Comparison of ENCODE assay signal across 8 mouse cellular contexts in the genomic region with DNA sequence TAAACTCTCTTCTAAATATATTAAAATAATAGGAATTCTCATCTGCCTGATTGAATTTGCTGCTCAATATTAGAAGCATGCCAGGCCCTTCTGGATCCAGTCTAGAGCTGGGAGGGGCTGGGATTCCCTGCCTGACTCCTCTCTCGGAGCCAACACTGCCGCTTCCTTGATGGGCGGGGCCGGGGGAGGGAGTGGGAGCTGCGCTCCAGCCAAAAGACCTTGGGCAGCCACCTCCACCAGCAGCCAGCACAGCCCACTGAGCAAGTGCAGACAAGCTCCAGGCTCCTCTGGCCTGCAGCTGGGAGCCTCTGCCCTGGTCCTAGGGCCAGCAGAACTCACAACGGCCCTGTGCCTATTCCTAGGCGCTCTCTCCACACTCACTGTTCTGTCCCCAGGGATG.
DNase-seq lines count a peak whose midpoint lies in the region; ATAC-seq and TF ChIP-seq lines count a peak whose summit lies in the region.

No protein-coding gene starts in this region.

- H3K4me1 ChIP-seq in embryonic facial prominence, embryonic 12.5 days = 0 out of 2 replicates have a peak, but pooled peaks cover 10% of the 10 kb centered on the region
- peaks cover 36% of the 10 kb centered on the region for H3K4me1 ChIP-seq in heart, embryonic 15.5 days (replicated peaks)
- H3K4me1 ChIP-seq in limb, embryonic 14.5 days (ENCODE audit: control insufficient read depth, insufficient read depth, low read length) = peaks cover 4% of the 10 kb centered on the region; the same call in 1 of the 2 replicates
- no peaks in the 10 kb centered on the region for H3K4me1 ChIP-seq in liver, embryonic 11.5 days (replicated peaks; ENCODE audit: control insufficient read depth, insufficient read depth, low read length)

- H3K4me2 ChIP-seq in embryonic facial prominence, embryonic 12.5 days (replicated peaks) = no peak overlapping the region
- 0 out of 2 replicates have a peak overlapping the region, but pooled peaks have one; percentile 8 for H3K4me2 ChIP-seq in heart, embryonic 15.5 days
- no peak overlapping the region for H3K4me2 ChIP-seq in limb, embryonic 14.5 days (replicated peaks; ENCODE audit: low read depth, low read length, severe bottlenecking)
- H3K4me2 ChIP-seq in liver, embryonic 11.5 days = no peak overlapping the region

- peak; percentile 44 for DNase-seq in kidney, adult 11 months
- no peak for DNase-seq in kidney, adult 18-20 months
- peak; percentile 61 for DNase-seq in limb, embryonic 14.5 days (ENCODE audit: low spot score)
- DNase-seq in testis, postnatal 14 days (ENCODE audit: low spot score) = peak; percentile 45
- no peak for DNase-seq in liver, embryonic 11.5 days (ENCODE audit: low spot score)
- no peak for DNase-seq in spleen, postnatal 14 days (ENCODE audit: low spot score in 2 of 2)

- WGBS in embryonic facial prominence, embryonic 12.5 days = 43% methylated on average over 7 of the region's 7 CpGs
- WGBS in heart, embryonic 15.5 days = 17% methylated on average over 7 of the region's 7 CpGs
- 30% methylated on average over 7 of the region's 7 CpGs for WGBS in limb, embryonic 14.5 days
- 42% methylated on average over 7 of the region's 7 CpGs for WGBS in liver, embryonic 11.5 days

- H3K4me3 ChIP-seq in embryonic facial prominence, embryonic 12.5 days = no peak overlapping the region
- H3K4me3 ChIP-seq in heart, embryonic 15.5 days = no peak overlapping the region
- H3K4me3 ChIP-seq in limb, embryonic 14.5 days (replicated peaks; ENCODE audit: low read length) = no peak overlapping the region
- no peak overlapping the region for H3K4me3 ChIP-seq in liver, embryonic 11.5 days (ENCODE audit: low read depth, low read length)

- H3K9ac ChIP-seq in embryonic facial prominence, embryonic 12.5 days = no peak overlapping the region
- no peak overlapping the region for H3K9ac ChIP-seq in heart, embryonic 15.5 days
- no peak overlapping the region for H3K9ac ChIP-seq in limb, embryonic 14.5 days (ENCODE audit: low read depth, low read length, severe bottlenecking)
- H3K9ac ChIP-seq in liver, embryonic 11.5 days (ENCODE audit: low read depth, low read length) = no peak overlapping the region

- TF ChIP-seq POLR2A in limb, embryonic 14.5 days (IDR thresholded peaks at IDR 0.05; ENCODE audit: borderline replicate concordance, extremely low read depth, insufficient read depth, insufficient read length) = no peak

- ATAC-seq in embryonic facial prominence, embryonic 12.5 days (ENCODE audit: insufficient number of reproducible peaks, insufficient read depth, low FRiP score, low TSS enrichment) = peak; percentile 37; the same call in 1 of the 2 replicates
- peak; percentile 83 for ATAC-seq in heart, embryonic 15.5 days (replicated peaks; ENCODE audit: insufficient number of reproducible peaks, insufficient read depth, low FRiP score, low read depth)
- ATAC-seq in limb, embryonic 14.5 days (ENCODE audit: low FRiP score, low read depth) = peak; percentile 53
- no peak for ATAC-seq in liver, embryonic 11.5 days (replicated peaks; ENCODE audit: low FRiP score)

- no peaks in the 10 kb centered on the region for H3K9me3 ChIP-seq in embryonic facial prominence, embryonic 12.5 days
- no peaks in the 10 kb centered on the region for H3K9me3 ChIP-seq in heart, embryonic 15.5 days (replicated peaks)
- H3K9me3 ChIP-seq in limb, embryonic 14.5 days (ENCODE audit: control insufficient read depth, low read length) = no peaks in the 10 kb centered on the region
- H3K9me3 ChIP-seq in liver, embryonic 11.5 days (ENCODE audit: control insufficient read depth, low read length) = no peaks in the 10 kb centered on the region

- no peaks in the 10 kb centered on the region for H3K36me3 ChIP-seq in embryonic facial prominence, embryonic 12.5 days
- H3K36me3 ChIP-seq in heart, embryonic 15.5 days = no peaks in the 10 kb centered on the region
- H3K36me3 ChIP-seq in limb, embryonic 14.5 days (ENCODE audit: control insufficient read depth, insufficient read depth, low read length) = no peaks in the 10 kb centered on the region
- no peaks in the 10 kb centered on the region for H3K36me3 ChIP-seq in liver, embryonic 11.5 days (ENCODE audit: control insufficient read depth, insufficient read depth, low read length)

- peaks cover 42% of the 10 kb centered on the region for H3K27me3 ChIP-seq in embryonic facial prominence, embryonic 12.5 days
- peaks cover 6% of the 10 kb centered on the region; the same call in 1 of the 2 replicates for H3K27me3 ChIP-seq in heart, embryonic 15.5 days
- H3K27me3 ChIP-seq in limb, embryonic 14.5 days (ENCODE audit: control insufficient read depth, insufficient read depth, low read length) = no peaks in the 10 kb centered on the region
- peaks cover 24% of the 10 kb centered on the region for H3K27me3 ChIP-seq in liver, embryonic 11.5 days (replicated peaks; ENCODE audit: control insufficient read depth, insufficient read depth, low read length)

- peak overlapping the region; percentile 57; the same call in 1 of the 2 replicates for H3K27ac ChIP-seq in embryonic facial prominence, embryonic 12.5 days
- peak overlapping the region; percentile 87 for H3K27ac ChIP-seq in heart, embryonic 15.5 days
- peak overlapping the region; percentile 55; the same call in 1 of the 2 replicates for H3K27ac ChIP-seq in limb, embryonic 14.5 days (replicated peaks; ENCODE audit: low read depth, low read length)
- no peak overlapping the region for H3K27ac ChIP-seq in liver, embryonic 11.5 days (ENCODE audit: low read depth, low read length)

Comparison
In these comparisons a context has a peak if more than half of its experiments do, and no peak if none do; other contexts are left out.
1. DNase-seq: peak in kidney, adult 11 months (single experiment), limb, embryonic 14.5 days (single experiment) and testis, postnatal 14 days (single experiment); none in kidney, adult 18-20 months (single experiment), liver, embryonic 11.5 days (single experiment) and spleen, postnatal 14 days (0 of 2).